Mouse (Mus musculus): ENCODE measurements around the gene Dph7.

DNA sequence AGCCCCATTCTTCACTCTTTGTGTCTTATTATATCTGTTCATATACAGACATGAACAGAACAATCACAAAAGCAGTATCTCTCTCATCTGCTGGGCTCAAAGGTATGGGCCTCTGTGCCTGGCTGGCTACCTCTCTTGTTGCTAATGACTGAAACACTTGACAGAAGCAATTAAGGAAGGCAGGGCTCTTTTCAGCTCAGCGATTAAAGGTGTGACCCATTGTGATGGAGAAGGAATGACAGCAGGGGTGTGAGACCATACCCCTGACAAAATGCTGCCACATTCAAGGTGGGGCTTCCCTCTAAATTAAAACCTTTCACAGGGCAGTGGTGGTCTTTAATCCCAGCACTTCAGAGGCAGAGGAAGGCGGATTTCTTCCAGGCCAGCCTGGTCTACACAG lies 25.6 kb downstream of the Dph7 start:
- TF ChIP-seq POLR2A (IDR thresholded peaks at IDR 0.05; ENCODE audit: insufficient read depth, low read depth, low read length) (no peak), CTCF (IDR thresholded peaks at IDR 0.05; ENCODE audit: insufficient read depth, low read depth, low read length) (no peak)
